Mouse (Mus musculus): ENCODE results near the gene Glis3. TPM values are rescaled to one million over a fixed set of nuclear protein-coding genes. Genes with fewer than 3 reads are reported as not detected.

Gene Glis3
- polyA plus RNA-seq, 1 experiment from 2014 or later: 1.4 TPM

GRCm38 (mm10) chr19:28650836-28651235 lies 29.0 kb downstream of the Glis3 start:
- Histone ChIP-seq H3K4me3 (no peak overlapping the region), H3K4me1 (no peaks in the 10 kb centered on the region), H3K4me2 (replicated peaks) (no peak overlapping the region), H3K9ac (no peak overlapping the region), H3K27ac (no peak overlapping the region), H3K36me3 (no peaks in the 10 kb centered on the region), H3K27me3 (replicated peaks) (no peaks in the 10 kb centered on the region), H3K9me3 (no peaks in the 10 kb centered on the region)
- no peak for ATAC-seq (ENCODE audit: low FRiP score, low read depth)
- WGBS: 81% methylated on average over 5 of the region's 5 CpGs

GRCm38 (mm10) chr19:28649489-28649888 lies 30.4 kb downstream of the Glis3 start:
- WGBS: 62% methylated on average over 5 of the region's 5 CpGs

GRCm38 (mm10) chr19:28648881-28649280 lies 31.0 kb downstream of the Glis3 start:
- H3K4me1 ChIP-seq: no peaks in the 10 kb centered on the region
- H3K9ac ChIP-seq: no peak overlapping the region
- ATAC-seq (ENCODE audit: low FRiP score, low read depth): no peak
- no peak overlapping the region for H3K27ac ChIP-seq
- WGBS: 61% methylated on average over 4 of the region's 4 CpGs
- no peaks in the 10 kb centered on the region for H3K36me3 ChIP-seq
- H3K4me3 ChIP-seq: no peak overlapping the region
- H3K9me3 ChIP-seq: no peaks in the 10 kb centered on the region
- no peaks in the 10 kb centered on the region for H3K27me3 ChIP-seq (replicated peaks)
- no peak overlapping the region for H3K4me2 ChIP-seq (replicated peaks)

More at GRCm38 (mm10) chr19:28649489-28649888, 30.4 kb downstream of the Glis3 start:
- Histone ChIP-seq H3K27ac (no peak overlapping the region), H3K36me3 (no peaks in the 10 kb centered on the region), H3K9ac (no peak overlapping the region), H3K9me3 (no peaks in the 10 kb centered on the region), H3K4me3 (no peak overlapping the region), H3K4me2 (replicated peaks) (no peak overlapping the region), H3K27me3 (replicated peaks) (no peaks in the 10 kb centered on the region), H3K4me1 (no peaks in the 10 kb centered on the region)
- ATAC-seq (ENCODE audit: low FRiP score, low read depth): no peak

- H3K4me1 ChIP-seq: no peaks in the 10 kb centered on the region
- 87% methylated on average over 6 of the region's 6 CpGs for WGBS
- H3K36me3 ChIP-seq: no peaks in the 10 kb centered on the region
- H3K4me2 ChIP-seq (replicated peaks): no peak overlapping the region
- H3K9ac ChIP-seq: no peak overlapping the region
- H3K4me3 ChIP-seq: no peak overlapping the region
- ATAC-seq (ENCODE audit: low FRiP score, low read depth): no peak
- no peak overlapping the region for H3K27ac ChIP-seq
- H3K27me3 ChIP-seq (replicated peaks): no peaks in the 10 kb centered on the region
- no peaks in the 10 kb centered on the region for H3K9me3 ChIP-seq
Measured at GRCm38 (mm10) chr19:28647424-28647823, 32.5 kb downstream of the Glis3 start.

DNA sequence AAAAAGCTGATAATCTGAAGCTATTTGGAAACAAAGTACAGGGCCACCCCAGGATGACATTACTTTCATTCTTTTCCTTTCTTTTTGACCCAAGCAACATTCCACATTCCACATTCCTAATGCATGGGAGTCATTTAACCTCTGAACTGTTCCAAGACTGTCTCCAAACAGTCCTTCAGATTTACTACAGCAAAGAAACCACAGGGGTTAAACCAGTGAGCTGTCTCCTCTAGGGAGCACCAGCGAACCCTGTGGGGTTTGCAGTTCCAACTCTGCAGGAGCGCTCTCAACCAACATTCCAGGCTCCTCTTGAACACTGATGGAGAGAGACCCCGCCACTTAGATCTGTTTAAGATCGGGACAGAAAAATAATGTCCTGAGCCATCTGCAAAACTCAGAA lies 33.6 kb downstream of the Glis3 start:
- Histone ChIP-seq H3K36me3 (no peaks in the 10 kb centered on the region), H3K27me3 (replicated peaks) (no peaks in the 10 kb centered on the region), H3K4me3 (no peak overlapping the region), H3K9ac (no peak overlapping the region), H3K27ac (no peak overlapping the region), H3K9me3 (no peaks in the 10 kb centered on the region), H3K4me2 (replicated peaks) (no peak overlapping the region), H3K4me1 (no peaks in the 10 kb centered on the region)
- ATAC-seq (ENCODE audit: low FRiP score, low read depth): no peak
- WGBS: 57% methylated on average over 4 of the region's 4 CpGs

DNA sequence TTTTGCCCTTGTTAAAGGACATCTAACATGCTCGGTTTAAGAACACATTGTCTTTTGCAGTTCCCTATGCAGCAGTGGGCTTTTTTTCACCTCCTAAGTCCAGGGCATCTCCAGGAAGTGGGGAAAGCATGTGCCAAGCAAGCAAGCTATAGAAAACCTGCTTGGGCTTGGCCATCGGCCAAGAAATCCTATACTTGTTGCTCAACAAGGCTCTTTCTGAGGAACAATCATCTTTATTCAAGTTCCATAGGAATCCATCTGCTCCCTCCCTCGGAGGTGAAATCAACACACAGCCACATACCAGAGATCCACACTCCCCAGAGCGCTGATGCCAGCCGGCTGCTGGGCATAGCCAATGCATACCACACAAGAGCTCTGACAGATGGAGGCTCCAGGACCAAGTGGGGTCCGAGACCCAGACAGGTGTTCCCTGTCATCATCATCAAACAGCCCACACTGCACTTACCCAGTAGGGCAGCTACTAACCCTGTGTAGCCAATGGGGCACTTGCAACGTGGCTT lies 39.0 kb downstream of the Glis3 start:
- no peak for ATAC-seq (ENCODE audit: low FRiP score, low read depth)
- 70% methylated on average over 7 of the region's 7 CpGs for WGBS
- H3K27ac ChIP-seq: no peak overlapping the region
- no peak overlapping the region for H3K4me3 ChIP-seq
- no peak overlapping the region for H3K4me2 ChIP-seq (replicated peaks)
- H3K4me1 ChIP-seq: no peaks in the 10 kb centered on the region
- no peaks in the 10 kb centered on the region for H3K27me3 ChIP-seq (replicated peaks)
- H3K9me3 ChIP-seq: no peaks in the 10 kb centered on the region
- H3K9ac ChIP-seq: no peak overlapping the region
- H3K36me3 ChIP-seq: no peaks in the 10 kb centered on the region

GRCm38 (mm10) chr19:28635991-28636553 lies 43.8 kb downstream of the Glis3 start:
- Histone ChIP-seq H3K36me3 (no peaks in the 10 kb centered on the region), H3K27ac (no peak overlapping the region), H3K9ac (no peak overlapping the region), H3K27me3 (replicated peaks) (no peaks in the 10 kb centered on the region), H3K9me3 (no peaks in the 10 kb centered on the region), H3K4me3 (no peak overlapping the region), H3K4me1 (no peaks in the 10 kb centered on the region), H3K4me2 (replicated peaks) (no peak overlapping the region)
- ATAC-seq (ENCODE audit: low FRiP score, low read depth): no peak
- WGBS: 28% methylated on average over 7 of the region's 8 CpGs

- H3K4me2 ChIP-seq (replicated peaks): no peak overlapping the region
- H3K9ac ChIP-seq: no peak overlapping the region
- H3K36me3 ChIP-seq: no peaks in the 10 kb centered on the region
- no peak for ATAC-seq (ENCODE audit: low FRiP score, low read depth)
- H3K4me1 ChIP-seq: no peaks in the 10 kb centered on the region
- no peak overlapping the region for H3K4me3 ChIP-seq
- no peaks in the 10 kb centered on the region for H3K9me3 ChIP-seq
- no peak overlapping the region for H3K27ac ChIP-seq
- 96% methylated on average over 3 of the region's 3 CpGs for WGBS
- H3K27me3 ChIP-seq (replicated peaks): no peaks in the 10 kb centered on the region
Measured at GRCm38 (mm10) chr19:28634986-28635385, 44.9 kb downstream of the Glis3 start.

DNA sequence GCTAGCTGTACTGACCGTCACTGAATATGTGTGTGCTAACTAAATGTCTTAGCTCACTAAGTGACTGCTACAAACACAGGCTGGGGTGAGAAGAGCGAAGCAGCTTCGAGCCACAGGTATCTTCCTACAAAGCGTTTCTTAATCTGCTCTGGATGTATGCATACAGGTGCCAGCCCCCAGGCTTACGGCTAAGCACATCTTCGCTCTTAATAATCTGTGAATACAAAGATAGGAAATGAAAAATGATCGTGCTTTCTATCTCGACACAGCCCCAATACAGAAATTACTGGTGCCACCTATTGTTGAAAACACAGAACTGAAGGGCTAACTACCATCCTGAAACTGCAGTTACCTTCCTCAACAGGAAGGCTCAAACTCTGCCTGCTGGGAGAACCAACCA lies 51.5 kb downstream of the Glis3 start:
- Histone ChIP-seq H3K4me2 (replicated peaks) (no peak overlapping the region), H3K4me3 (no peak overlapping the region), H3K36me3 (no peaks in the 10 kb centered on the region), H3K27me3 (replicated peaks) (no peaks in the 10 kb centered on the region), H3K9me3 (no peaks in the 10 kb centered on the region), H3K27ac (no peak overlapping the region), H3K9ac (no peak overlapping the region), H3K4me1 (no peaks in the 10 kb centered on the region)
- no peak for ATAC-seq (ENCODE audit: low FRiP score, low read depth)
- WGBS: 67% methylated on average over 8 of the region's 8 CpGs

- Histone ChIP-seq H3K4me2 (replicated peaks) (no peak overlapping the region), H3K9me3 (no peaks in the 10 kb centered on the region), H3K27ac (no peak overlapping the region), H3K27me3 (replicated peaks) (no peaks in the 10 kb centered on the region), H3K4me1 (no peaks in the 10 kb centered on the region), H3K4me3 (no peak overlapping the region), H3K36me3 (no peaks in the 10 kb centered on the region), H3K9ac (no peak overlapping the region)
- 91% methylated on average over 5 of the region's 5 CpGs for WGBS
- no peak for ATAC-seq (ENCODE audit: low FRiP score, low read depth)
Measured at GRCm38 (mm10) chr19:28626189-28626588, 53.7 kb downstream of the Glis3 start.

- WGBS: 84% methylated on average over 1 of the region's 1 CpGs
- ATAC-seq (ENCODE audit: low FRiP score, low read depth): no peak
- H3K4me3 ChIP-seq: no peak overlapping the region
Measured at GRCm38 (mm10) chr19:28624571-28624970, 55.3 kb downstream of the Glis3 start.

DNA sequence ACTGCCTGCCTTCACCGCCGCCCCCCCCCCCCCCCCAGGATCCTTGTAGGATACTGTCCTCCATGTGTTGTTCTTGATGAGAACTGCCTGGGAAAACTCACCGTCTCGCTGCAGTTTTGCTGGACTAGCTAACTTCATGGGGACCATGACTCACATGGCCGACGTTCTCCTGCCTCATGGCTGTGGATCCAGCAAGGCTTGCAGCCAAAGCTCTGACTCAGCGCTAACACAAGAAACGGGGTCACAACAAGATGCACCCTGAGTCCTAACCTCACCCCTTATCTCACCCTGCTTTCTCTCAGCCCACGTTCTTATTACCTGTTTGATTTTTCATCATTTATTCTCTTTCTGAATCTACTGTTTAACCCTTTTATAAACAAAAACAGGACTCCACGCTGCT lies 56.2 kb downstream of the Glis3 start:
- 88% methylated on average over 9 of the region's 10 CpGs for WGBS

More at GRCm38 (mm10) chr19:28624571-28624970, 55.3 kb downstream of the Glis3 start:
- Histone ChIP-seq H3K27me3 (replicated peaks) (no peaks in the 10 kb centered on the region), H3K4me2 (replicated peaks) (no peak overlapping the region), H3K9me3 (no peaks in the 10 kb centered on the region), H3K27ac (no peak overlapping the region), H3K4me1 (no peaks in the 10 kb centered on the region), H3K9ac (no peak overlapping the region), H3K36me3 (no peaks in the 10 kb centered on the region)

More for the DNA sequence above, 56.2 kb downstream of the Glis3 start:
- Histone ChIP-seq H3K9me3 (no peaks in the 10 kb centered on the region), H3K36me3 (no peaks in the 10 kb centered on the region), H3K9ac (no peak overlapping the region), H3K27me3 (replicated peaks) (no peaks in the 10 kb centered on the region), H3K4me3 (no peak overlapping the region), H3K4me1 (no peaks in the 10 kb centered on the region), H3K4me2 (replicated peaks) (no peak overlapping the region), H3K27ac (no peak overlapping the region)
- no peak for ATAC-seq (ENCODE audit: low FRiP score, low read depth)

Measured in neural tube, embryonic 12.5 days (tissue).